Mouse (Mus musculus) ES-E14 (cell line): ENCODE results near the gene Gls2. TPM values are rescaled to one million over a fixed set of nuclear protein-coding genes. Genes with fewer than 3 reads are reported as not detected.

Source experiments
- DNase-seq: peaks from one replicate; pipeline ENCODE4 v3.0.0-alpha.2; 2013; ENCODE audit warnings: low read depth, low spot score
- H3K27ac ChIP-seq: 2 replicates; pipeline ENCODE4 v1.5.1; 2012; ENCODE audit warnings: low read depth, mild to moderate bottlenecking, low read length, moderate library complexity, mixed read lengths; ENCODE audit not compliant: poor library complexity, insufficient read depth, severe bottlenecking
- H3K36me3 ChIP-seq: 2 replicates; pipeline ENCODE4 v1.6.1; 2012; ENCODE audit warnings: mild to moderate bottlenecking, low read length, moderate library complexity, mixed read lengths; ENCODE audit not compliant: control insufficient read depth, poor library complexity, insufficient read depth, severe bottlenecking
- H3K4me1 ChIP-seq, 2 experiments: fragments of 150-350 bp in 1 of 2; sonication (generic) in 1 of 2; 2 replicates each; pipeline ENCODE4 v1.6.1; 2012; ENCODE audit warnings: low read length in 2 of 2, mild to moderate bottlenecking in 1 of 2, mixed read lengths in 1 of 2; ENCODE audit not compliant: control insufficient read depth in 2 of 2, insufficient read depth in 2 of 2, poor library complexity in 1 of 2
- H3K4me3 ChIP-seq, 2 experiments: fragments of 150-350 bp in 1 of 2; sonication (generic) in 1 of 2; 2 replicates each; pipeline ENCODE4 v1.5.1; 2012; ENCODE audit warnings: low read length in 2 of 2, low read depth in 1 of 2, mild to moderate bottlenecking in 1 of 2, mixed read lengths in 1 of 2; ENCODE audit not compliant: insufficient read depth in 1 of 2, poor library complexity in 1 of 2, severe bottlenecking in 1 of 2
- H3K9ac ChIP-seq: 2 replicates; pipeline ENCODE4 v1.6.1; 2012; ENCODE audit warnings: low read depth, mild to moderate bottlenecking, low read length, mixed read lengths; ENCODE audit not compliant: poor library complexity, insufficient read depth, severe bottlenecking
- H3K9me3 ChIP-seq: fragments of 150-350 bp; sonication (generic); 2 replicates; pipeline ENCODE4 v1.6.1; 2012; ENCODE audit warnings: low read depth, mild to moderate bottlenecking, low read length; ENCODE audit not compliant: control insufficient read depth, insufficient read depth
- CHD2 ChIP-seq: IDR thresholded peaks from 2 replicates; pipeline ENCODE4 v1.6.1; 2014; ENCODE audit warnings: mild to moderate bottlenecking, low read depth, low read length, inconsistent platforms
- HCFC1 ChIP-seq: IDR thresholded peaks from 2 replicates; pipeline ENCODE4 v1.6.1; 2012; ENCODE audit warnings: low read length, inconsistent platforms, borderline replicate concordance; ENCODE audit not compliant: insufficient read depth
- MAFK ChIP-seq: IDR thresholded peaks from 2 replicates; pipeline ENCODE4 v1.6.1; 2014; ENCODE audit warnings: mild to moderate bottlenecking, low read depth, low read length, inconsistent platforms; ENCODE audit not compliant: insufficient read depth
- ZC3H11A ChIP-seq: IDR thresholded peaks from 2 replicates; pipeline ENCODE4 v1.6.1; 2012; ENCODE audit warnings: low read depth, mild to moderate bottlenecking, inconsistent platforms, low read length, borderline replicate concordance
- ZNF384 ChIP-seq: IDR thresholded peaks from 2 replicates; pipeline ENCODE4 v1.6.1; 2012; ENCODE audit warnings: low read depth, low read length, inconsistent platforms
- in situ Hi-C, 2 experiments: fragments of 600-800 bp; cut with MboI; formaldehyde crosslinking; loops; one replicate each; pipeline ENCODE4 v1.15.1; 2025; ENCODE audit warnings: low sequenced_read_pairs in 2 of 2, inconsistent platforms in 1 of 2; ENCODE audit not compliant: unreplicated experiment in 2 of 2
- total RNA-seq: library from RNA; depleted of rRNA; stranded (reverse); fragments of 300-350 nt; gene quantifications from 2 replicates; pipeline ENCODE4 v1.2.3, GENCODE M21; 2012

Gene Gls2
- total RNA-seq, 1 experiment, result 21.9 TPM

GRCm38 (mm10) chr10:128209311-128210009, 15.2 kb downstream of the Gls2 start:
- peaks cover 16% of the 10 kb centered on the region for H3K36me3 ChIP-seq
- no peak overlapping the region for H3K4me3 ChIP-seq
- no peak overlapping the region for H3K9ac ChIP-seq
- peaks cover 3 to 9% of the 10 kb centered on the region in 2 experiments; a peak in 3 of 4 replicates for H3K4me1 ChIP-seq
- no peaks in the 10 kb centered on the region for H3K9me3 ChIP-seq
- in situ Hi-C loops, result no loop called here
- TF ChIP-seq ZC3H11A, result no peak
- TF ChIP-seq HCFC1, result no peak
- no peak for TF ChIP-seq ZNF384
- TF ChIP-seq MAFK, result no peak
- no peak for TF ChIP-seq CHD2
- no peak overlapping the region for H3K27ac ChIP-seq
- no peak for DNase-seq

- peak overlapping the region; percentile 78; the same call in 1 of the 2 replicates for H3K9ac ChIP-seq
Observed at GRCm38 (mm10) chr10:128210131-128210530, 15.9 kb downstream of the Gls2 start.

GRCm38 (mm10) chr10:128210954-128211353, 16.7 kb downstream of the Gls2 start:
- H3K27ac ChIP-seq, result no peak overlapping the region

More at GRCm38 (mm10) chr10:128210131-128210530, 15.9 kb downstream of the Gls2 start:
- no peak for DNase-seq
- Histone ChIP-seq H3K4me3 (no peak overlapping the region), H3K27ac (no peak overlapping the region), H3K9me3 (no peaks in the 10 kb centered on the region), H3K4me1 (peaks cover 2 to 5% of the 10 kb centered on the region in 2 experiments; a peak in 1 of 4 replicates), H3K36me3 (peaks cover 16% of the 10 kb centered on the region)
- no peak for TF ChIP-seq ZC3H11A
- no peak for TF ChIP-seq CHD2
- TF ChIP-seq ZNF384, result no peak
- TF ChIP-seq HCFC1, result no peak
- TF ChIP-seq MAFK, result no peak
- in situ Hi-C loops, result no loop called here

GRCm38 (mm10) chr10:128211390-128212108, 17.3 kb downstream of the Gls2 start, which contains the start of gene Spryd4:
Gene Spryd4, minus strand, starts transcription at chr10:128211807.
- Histone ChIP-seq H3K4me1 (peaks cover 2 to 5% of the 10 kb centered on the region in 2 experiments; a peak in 1 of 4 replicates), H3K9me3 (no peaks in the 10 kb centered on the region), H3K4me3 (peak within 1 kb of the TSS; percentile 76 to 93), H3K27ac (no peak within 1 kb of the TSS), H3K36me3 (peaks cover 16% of the 10 kb centered on the region), H3K9ac (peak within 1 kb of the TSS; percentile 78)
- TF ChIP-seq HCFC1 (peak; percentile 64; the same call in 1 of the 2 replicates), CHD2 (peak; percentile 79), ZNF384 (no peak), ZC3H11A (no peak), MAFK (no peak)
- in situ Hi-C loops, result no loop called here
- peak; percentile 92 for DNase-seq

More at GRCm38 (mm10) chr10:128210954-128211353, 16.7 kb downstream of the Gls2 start:
- Histone ChIP-seq H3K4me1 (peaks cover 2 to 5% of the 10 kb centered on the region in 2 experiments; a peak in 1 of 4 replicates), H3K4me3 (peak overlapping the region; percentile 76 to 93), H3K36me3 (peaks cover 16% of the 10 kb centered on the region), H3K9me3 (no peaks in the 10 kb centered on the region), H3K9ac (peak overlapping the region; percentile 78)
- DNase-seq, result no peak
- no peak for TF ChIP-seq CHD2
- no peak for TF ChIP-seq HCFC1
- no peak for TF ChIP-seq ZC3H11A
- TF ChIP-seq ZNF384, result no peak
- no peak for TF ChIP-seq MAFK
- in situ Hi-C loops, result no loop called here
